Mouse (Mus musculus) stomach, embryonic 16.5 days (tissue): ENCODE data around the gene Olfr1229. TPM values are rescaled to one million over a fixed set of nuclear protein-coding genes. Genes with fewer than 3 reads are reported as not detected.

Experiments used
- ATAC-seq: fragments of 200-750 bp; cut with Nextera tagmentation; 2 replicates; pipeline ENCODE4 v1.8.0; 2017; ENCODE audit warnings: moderate number of reproducible peaks, moderate TSS enrichment; ENCODE audit not compliant: insufficient read depth, low FRiP score
- H3K27ac ChIP-seq: fragments of 300-500 bp; sonication (generic); 2 replicates; pipeline ENCODE4 v1.5.1; 2014; ENCODE audit warnings: low read length
- H3K27me3 ChIP-seq: fragments of 300-500 bp; sonication (generic); 2 replicates; pipeline ENCODE4 v1.6.1; 2014; ENCODE audit warnings: low read length, control low read depth, mixed read lengths; ENCODE audit not compliant: control insufficient read depth, insufficient read depth
- H3K36me3 ChIP-seq: fragments of 300-500 bp; sonication (generic); 2 replicates; pipeline ENCODE4 v1.6.1; 2014; ENCODE audit warnings: low read length; ENCODE audit not compliant: control insufficient read depth, insufficient read depth
- H3K4me1 ChIP-seq: fragments of 300-500 bp; sonication (generic); 2 replicates; pipeline ENCODE4 v1.6.1; 2014; ENCODE audit warnings: low read length, control low read depth, mixed read lengths; ENCODE audit not compliant: control insufficient read depth, insufficient read depth
- H3K4me2 ChIP-seq: fragments of 300-500 bp; sonication (generic); 2 replicates; pipeline ENCODE4 v1.6.1; 2014; ENCODE audit warnings: low read depth, low read length, mixed read lengths
- H3K4me3 ChIP-seq: fragments of 300-500 bp; sonication (generic); replicated peaks from 2 replicates; pipeline ENCODE4 v1.5.1; 2014; ENCODE audit warnings: mild to moderate bottlenecking, low read length
- H3K9ac ChIP-seq: fragments of 300-500 bp; sonication (generic); 2 replicates; pipeline ENCODE4 v1.6.1; 2014; ENCODE audit warnings: low read length
- H3K9me3 ChIP-seq: fragments of 300-500 bp; sonication (generic); replicated peaks from 2 replicates; pipeline ENCODE4 v1.6.1; 2016; ENCODE audit warnings: low read length, control low read depth; ENCODE audit not compliant: control insufficient read depth
- WGBS: fragments of 180-500 bp; shearing (Covaris S2); extraction: QIAGEN DNeasy Blood & Tissue Kit; methylation state at CpG from one replicate; pipeline ENCODE4 v1.1.7; 2014; 5-methylcytosine and 5-hydroxymethylcytosine counted together
- polyA plus RNA-seq: library from polyadenylated mRNA; unstranded; fragments of >200 nt; fragmentation: Nextera tagmentation; extraction: Ambion mirVana; gene quantifications from 2 replicates; pipeline ENCODE4 v1.2.1, GENCODE M21; 2015

Gene Olfr1229
- polyA plus RNA-seq = not detected in 2 replicates

- H3K27ac ChIP-seq = no peak within 1 kb of the TSS
- no peak within 1 kb of the TSS for H3K4me3 ChIP-seq
- H3K27me3 ChIP-seq = no peaks in the 10 kb centered on the region
- H3K9me3 ChIP-seq = no peaks in the 10 kb centered on the region
- H3K4me2 ChIP-seq = no peak within 1 kb of the TSS
- no peak within 1 kb of the TSS for H3K9ac ChIP-seq
- ATAC-seq = no peak
- 73% methylated on average over 2 of the region's 2 CpGs for WGBS
- no peaks in the 10 kb centered on the region for H3K4me1 ChIP-seq
- no peaks in the 10 kb centered on the region for H3K36me3 ChIP-seq
Measured at GRCm38 (mm10) chr2:89287914-89288313, at the start of gene Olfr1229. TSS of gene Olfr1229 (minus strand) at chr2:89288014.

DNA sequence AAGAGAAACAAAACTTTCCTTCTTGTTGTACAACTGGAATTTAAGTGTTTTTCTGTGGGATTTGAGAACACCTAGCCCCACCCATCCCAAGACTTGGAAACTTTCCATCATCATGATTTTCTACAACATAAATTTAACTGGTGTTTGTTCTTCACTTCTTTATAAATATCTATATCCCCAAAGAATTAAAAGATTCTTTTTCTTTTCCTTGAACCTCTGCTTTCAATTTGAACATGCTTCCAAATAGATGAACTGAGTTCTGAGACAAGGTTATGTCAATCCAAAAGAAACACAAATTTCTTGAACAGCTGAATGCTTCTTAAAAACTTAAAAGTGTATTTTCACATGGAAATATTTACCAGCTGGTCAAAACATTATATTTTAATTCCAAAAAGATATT, 41.8 kb upstream of the Olfr1229 start, which contains the start of gene Olfr1232:
Olfr1232 (minus strand) TSS at position 101 of the 400 bp plus-strand sequence.
- Histone ChIP-seq H3K4me1 (no peaks in the 10 kb centered on the region), H3K9ac (no peak within 1 kb of the TSS), H3K27ac (no peak within 1 kb of the TSS), H3K9me3 (no peaks in the 10 kb centered on the region), H3K4me3 (no peak within 1 kb of the TSS), H3K4me2 (no peak within 1 kb of the TSS), H3K36me3 (no peaks in the 10 kb centered on the region), H3K27me3 (no peaks in the 10 kb centered on the region)
- no peak for ATAC-seq

DNA sequence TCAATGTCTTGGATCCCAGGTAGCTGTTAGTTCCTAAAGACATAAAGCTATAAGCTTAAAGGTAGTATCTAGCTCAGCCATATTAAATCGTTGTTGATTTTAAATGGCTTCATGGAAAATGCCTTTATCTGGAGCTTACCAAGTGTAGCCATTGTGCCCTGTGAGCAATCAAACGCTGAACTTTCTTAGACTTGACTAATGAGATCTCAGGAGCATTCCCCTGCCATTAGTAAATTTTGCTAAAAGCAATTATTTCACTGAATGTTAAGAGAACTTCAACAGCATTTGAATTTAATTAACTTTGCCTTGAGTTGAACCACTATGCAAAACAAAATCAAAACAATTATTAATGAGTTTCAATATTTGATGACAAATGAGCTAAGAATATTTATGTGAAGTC, 19.2 kb upstream of the Olfr1229 start, which contains the start of gene Olfr1231:
Olfr1231 (minus strand) TSS at position 101 of the 400 bp plus-strand sequence.
- Histone ChIP-seq H3K4me2 (no peak within 1 kb of the TSS), H3K4me3 (no peak within 1 kb of the TSS), H3K27me3 (no peaks in the 10 kb centered on the region), H3K36me3 (no peaks in the 10 kb centered on the region), H3K9me3 (no peaks in the 10 kb centered on the region), H3K9ac (no peak within 1 kb of the TSS), H3K4me1 (no peaks in the 10 kb centered on the region), H3K27ac (no peak within 1 kb of the TSS)
- no peak for ATAC-seq
- 70% methylated on average over 2 of the region's 2 CpGs for whole genome bisulfite sequencing

GRCm38 (mm10) chr2:89297168-89297567, 9.4 kb upstream of the Olfr1229 start, which contains the start of gene Olfr1230:
TSS of gene Olfr1230 (minus strand) at chr2:89297268.
- H3K9me3 ChIP-seq = no peaks in the 10 kb centered on the region
- no peaks in the 10 kb centered on the region for H3K27me3 ChIP-seq
- H3K4me2 ChIP-seq = no peak within 1 kb of the TSS
- no peak within 1 kb of the TSS for H3K9ac ChIP-seq
- ATAC-seq = no peak
- H3K36me3 ChIP-seq = no peaks in the 10 kb centered on the region
- H3K4me1 ChIP-seq = no peaks in the 10 kb centered on the region
- no peak within 1 kb of the TSS for H3K4me3 ChIP-seq
- H3K27ac ChIP-seq = no peak within 1 kb of the TSS
- WGBS = 80% methylated on average over 1 of the region's 1 CpGs

DNA sequence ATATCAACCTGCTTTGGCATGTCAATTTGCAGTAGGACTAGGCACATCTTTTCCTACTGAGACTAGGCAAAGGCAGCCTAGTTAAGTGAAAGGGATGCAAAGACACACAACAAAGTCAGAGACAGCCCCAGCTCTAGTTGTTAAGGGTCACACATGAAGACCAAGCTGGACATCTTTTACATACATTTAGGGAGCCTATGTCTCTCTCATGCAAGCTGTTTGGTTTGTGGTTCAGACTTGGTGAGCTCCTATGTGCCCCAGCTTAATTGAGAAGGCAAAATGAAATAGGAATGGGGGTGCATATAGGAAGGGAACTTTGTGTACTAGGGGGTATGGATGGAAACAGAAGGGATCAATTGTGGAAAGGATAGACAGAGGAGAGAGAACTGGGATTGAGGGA, 33.9 kb downstream of the Olfr1229 start, which contains the start of gene Olfr1228:
Olfr1228 (minus strand) TSS at position 101 of the 400 bp plus-strand sequence.
- Histone ChIP-seq H3K9me3 (no peaks in the 10 kb centered on the region), H3K4me1 (no peaks in the 10 kb centered on the region), H3K4me3 (no peak within 1 kb of the TSS), H3K9ac (no peak within 1 kb of the TSS), H3K27me3 (no peaks in the 10 kb centered on the region), H3K27ac (no peak within 1 kb of the TSS), H3K4me2 (no peak within 1 kb of the TSS), H3K36me3 (no peaks in the 10 kb centered on the region)
- ATAC-seq = no peak

Other genes with a start within 250 kb of the Olfr1229 start
- not detected in 2 replicates for gene Olfr1218, start 226.8 kb downstream of the Olfr1229 start, polyA plus RNA-seq
- not detected in 2 replicates for gene Olfr1219, start 204.5 kb downstream of the Olfr1229 start, polyA plus RNA-seq
- not detected in 2 replicates for gene Olfr1220, start 181.2 kb downstream of the Olfr1229 start, polyA plus RNA-seq
- not detected in 2 replicates for gene Olfr1221, start 170.7 kb downstream of the Olfr1229 start, polyA plus RNA-seq
- not detected in 2 replicates for gene Olfr1222, start 155.0 kb downstream of the Olfr1229 start, polyA plus RNA-seq
- gene Olfr1223, start 136.5 kb downstream of the Olfr1229 start, polyA plus RNA-seq = not detected in 2 replicates
- not detected in 2 replicates for gene Olfr1224-ps1, start 123.9 kb downstream of the Olfr1229 start, polyA plus RNA-seq
- not detected in 2 replicates for gene Olfr1225, start 113.3 kb downstream of the Olfr1229 start, polyA plus RNA-seq
- gene Olfr1226, start 88.0 kb downstream of the Olfr1229 start, polyA plus RNA-seq = not detected in 2 replicates
- not detected in 2 replicates for gene Olfr1228, start 34.0 kb downstream of the Olfr1229 start, polyA plus RNA-seq
- gene Olfr1230, start 9.3 kb upstream of the Olfr1229 start, polyA plus RNA-seq = not detected in 2 replicates
- not detected in 2 replicates for gene Olfr1231, start 19.1 kb upstream of the Olfr1229 start, polyA plus RNA-seq
- gene Olfr1232, start 41.7 kb upstream of the Olfr1229 start, polyA plus RNA-seq = not detected in 2 replicates
- not detected in 2 replicates for gene Olfr1233, start 54.4 kb upstream of the Olfr1229 start, polyA plus RNA-seq
- gene Olfr1234, start 76.9 kb upstream of the Olfr1229 start, polyA plus RNA-seq = not detected in 2 replicates
- gene Olfr1238, start 121.7 kb upstream of the Olfr1229 start, polyA plus RNA-seq = not detected in 2 replicates
- not detected in 2 replicates for gene Olfr1239, start 132.4 kb upstream of the Olfr1229 start, polyA plus RNA-seq
- not detected in 2 replicates for gene Olfr1240, start 155.0 kb upstream of the Olfr1229 start, polyA plus RNA-seq
- not detected in 2 replicates for gene Olfr1241, start 199.1 kb upstream of the Olfr1229 start, polyA plus RNA-seq
- gene Olfr1242, start 210.3 kb upstream of the Olfr1229 start, polyA plus RNA-seq = not detected in 2 replicates
- not detected in 2 replicates for gene Olfr1243, start 243.5 kb upstream of the Olfr1229 start, polyA plus RNA-seq